Mouse (Mus musculus) testis, adult 2 months (tissue): ENCODE measurements around the gene Syt9. TPM values are rescaled to one million over a fixed set of nuclear protein-coding genes. Genes with fewer than 3 reads are reported as not detected.

ENCODE experiments used
- H3K27ac ChIP-seq: fragments of 200-500 bp; 2 replicates; pipeline ENCODE4 v1.5.1; 2012; ENCODE audit warnings: low read depth, low read length; ENCODE audit not compliant: control insufficient read depth, insufficient read depth
- H3K27me3 ChIP-seq: fragments of 200-500 bp; 2 replicates; pipeline ENCODE4 v1.6.1; 2012; ENCODE audit warnings: mild to moderate bottlenecking, low read length, moderate library complexity; ENCODE audit not compliant: control insufficient read depth, insufficient read depth
- H3K36me3 ChIP-seq: fragments of 200-500 bp; 2 replicates; pipeline ENCODE4 v1.6.1; 2012; ENCODE audit warnings: mild to moderate bottlenecking, low read length; ENCODE audit not compliant: control insufficient read depth, insufficient read depth
- H3K4me1 ChIP-seq: fragments of 200-500 bp; 2 replicates; pipeline ENCODE4 v1.6.1; 2012; ENCODE audit warnings: low read length; ENCODE audit not compliant: control insufficient read depth, insufficient read depth
- H3K4me3 ChIP-seq: fragments of 200-500 bp; 2 replicates; pipeline ENCODE4 v1.5.1; 2012; ENCODE audit warnings: low read depth, mild to moderate bottlenecking, low read length, moderate library complexity, mixed read lengths; ENCODE audit not compliant: control insufficient read depth
- CTCF ChIP-seq: fragments of 200-500 bp; IDR thresholded peaks from 2 replicates; pipeline ENCODE4 v1.5.1; 2012; ENCODE audit warnings: low read depth, mild to moderate bottlenecking, inconsistent platforms, low read length, moderate library complexity; ENCODE audit not compliant: control insufficient read depth, insufficient read depth, insufficient replicate concordance
- POLR2A ChIP-seq: fragments of 200-500 bp; IDR thresholded peaks from 2 replicates; pipeline ENCODE4 v1.6.1; 2012; ENCODE audit warnings: low read depth, mild to moderate bottlenecking, inconsistent platforms, low read length, moderate library complexity; ENCODE audit not compliant: control insufficient read depth
- polyA plus RNA-seq: library from polyadenylated mRNA; depleted of rRNA; stranded (reverse); fragments of >200 nt; gene quantifications from 2 replicates; pipeline ENCODE4 v1.2.3, GENCODE M21; 2012; rRNA removed

Syt9 gene
- polyA plus RNA-seq, 1 experiment = 2.0 TPM

GRCm38 (mm10) chr7:107592641-107593040, 222.1 kb downstream of the Syt9 start:
- Histone ChIP-seq H3K4me3 (no peak overlapping the region), H3K27ac (no peak overlapping the region), H3K4me1 (peaks cover 15% of the 10 kb centered on the region), H3K36me3 (no peaks in the 10 kb centered on the region), H3K27me3 (no peaks in the 10 kb centered on the region)
- TF ChIP-seq CTCF (no peak), POLR2A (no peak)

DNA sequence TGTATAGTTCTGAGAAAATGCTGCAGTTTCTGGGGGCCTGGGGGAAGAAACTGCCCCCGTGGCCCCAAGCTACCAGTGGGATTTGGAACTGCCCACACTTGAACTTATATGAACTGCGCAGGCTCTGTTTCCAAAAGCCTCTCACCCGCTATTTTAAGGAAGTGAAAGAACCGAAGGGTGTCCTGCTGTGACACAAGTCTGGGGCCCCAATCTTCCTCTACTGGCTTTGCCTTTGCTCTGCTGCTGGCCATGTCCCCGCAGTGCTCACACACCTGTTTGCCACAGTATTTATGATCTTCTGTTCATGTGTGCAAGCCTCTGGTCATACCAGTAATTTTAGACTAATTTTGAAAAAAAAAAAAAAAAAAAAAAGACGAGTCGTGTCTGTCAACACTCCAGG, 223.4 kb downstream of the Syt9 start:
- H3K27ac ChIP-seq = no peak overlapping the region
- no peaks in the 10 kb centered on the region for H3K27me3 ChIP-seq

DNA sequence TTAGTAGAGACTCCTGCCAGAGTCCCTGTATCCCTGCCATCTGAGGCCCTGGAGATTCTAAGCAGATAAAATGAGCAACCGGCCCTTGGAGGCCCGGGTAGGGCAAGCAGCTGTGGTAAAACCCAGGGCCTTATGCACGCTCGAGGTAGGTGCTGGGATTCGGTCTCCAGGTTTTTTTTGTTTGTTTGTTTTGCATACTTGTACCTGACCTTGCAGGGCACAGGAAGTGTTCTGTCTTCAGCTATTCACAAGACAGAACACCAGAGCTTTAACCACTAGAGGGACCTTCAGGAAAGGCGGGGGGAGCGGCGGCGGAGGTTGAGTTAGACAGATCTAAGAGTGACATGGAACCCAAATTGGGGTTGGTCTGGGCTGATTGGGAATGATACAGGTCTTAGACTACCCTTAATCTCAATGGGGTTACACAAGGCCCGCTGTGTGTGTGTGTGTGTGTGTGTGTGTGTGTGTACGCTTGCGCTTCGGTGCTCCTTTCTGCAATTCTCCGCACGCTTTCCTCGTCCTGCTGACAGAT, 223.9 kb downstream of the Syt9 start:
- H3K4me1 ChIP-seq = peaks cover 15% of the 10 kb centered on the region
- no peaks in the 10 kb centered on the region for H3K27me3 ChIP-seq
- peak overlapping the region; percentile 84 for H3K4me3 ChIP-seq
- TF ChIP-seq POLR2A (no peak), CTCF (peak; percentile 9; the same call in 1 of the 2 replicates)
- H3K36me3 ChIP-seq = no peaks in the 10 kb centered on the region
- 0 out of 2 replicates have a peak overlapping the region, but pooled peaks have one; percentile 32 for H3K27ac ChIP-seq

More for the DNA sequence above, 223.4 kb downstream of the Syt9 start:
- TF ChIP-seq POLR2A = no peak
- no peak for TF ChIP-seq CTCF
- H3K4me1 ChIP-seq = peaks cover 15% of the 10 kb centered on the region
- no peaks in the 10 kb centered on the region for H3K36me3 ChIP-seq
- no peak overlapping the region for H3K4me3 ChIP-seq

DNA sequence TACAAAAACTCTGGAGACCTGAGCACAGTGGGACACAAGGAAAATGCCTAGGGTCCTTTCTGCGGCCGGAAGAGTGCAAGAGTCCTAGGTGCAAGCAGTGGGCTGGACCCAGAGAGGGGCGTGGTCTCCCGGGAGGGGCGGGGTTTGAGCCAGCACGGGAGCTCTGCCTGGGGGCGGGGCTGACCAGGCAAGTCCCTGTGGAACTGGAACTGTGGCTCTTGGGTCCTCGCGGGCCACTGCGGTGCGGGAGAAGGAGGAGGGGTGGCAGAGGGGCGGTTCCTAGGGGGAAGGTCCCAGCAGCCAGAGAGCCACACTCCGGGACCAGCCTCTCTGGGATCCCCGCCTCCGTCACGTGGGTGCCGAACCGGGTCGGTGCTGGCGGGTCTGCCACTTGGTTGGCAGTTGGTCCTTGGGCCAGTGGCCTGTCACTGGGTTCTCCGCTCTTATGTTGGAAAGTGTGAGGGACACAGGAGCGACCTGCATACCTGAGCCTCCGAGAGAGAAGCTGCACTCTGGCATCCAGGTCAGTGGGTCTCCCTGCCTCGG, 224.4 kb downstream of the Syt9 start, which contains the start of gene Ppfibp2:
TSS of gene Ppfibp2 (plus strand) at position 351 of the 546 bp plus-strand sequence.
- no peaks in the 10 kb centered on the region for H3K36me3 ChIP-seq
- H3K4me3 ChIP-seq = peak within 1 kb of the TSS; percentile 84
- peak within 1 kb of the TSS; percentile 46; the same call in 1 of the 2 replicates for H3K27ac ChIP-seq
- peak; percentile 49 for TF ChIP-seq POLR2A
- no peak for TF ChIP-seq CTCF
- peaks cover 15% of the 10 kb centered on the region for H3K4me1 ChIP-seq
- no peaks in the 10 kb centered on the region for H3K27me3 ChIP-seq

GRCm38 (mm10) chr7:107595426-107595825, 224.9 kb downstream of the Syt9 start:
- no peak overlapping the region; the same call in 1 of the 2 replicates for H3K27ac ChIP-seq

GRCm38 (mm10) chr7:107596753-107597152, 226.2 kb downstream of the Syt9 start:
- TF ChIP-seq POLR2A (no peak), CTCF (no peak)
- Histone ChIP-seq H3K4me3 (no peak overlapping the region), H3K27me3 (no peaks in the 10 kb centered on the region), H3K27ac (no peak overlapping the region), H3K36me3 (no peaks in the 10 kb centered on the region), H3K4me1 (peaks cover 15% of the 10 kb centered on the region)

More at GRCm38 (mm10) chr7:107595426-107595825, 224.9 kb downstream of the Syt9 start:
- peak overlapping the region; percentile 84 for H3K4me3 ChIP-seq
- peaks cover 15% of the 10 kb centered on the region for H3K4me1 ChIP-seq
- no peaks in the 10 kb centered on the region for H3K27me3 ChIP-seq
- TF ChIP-seq CTCF = no peak
- no peak for TF ChIP-seq POLR2A
- no peaks in the 10 kb centered on the region for H3K36me3 ChIP-seq

GRCm38 (mm10) chr7:107597956-107598355, 227.4 kb downstream of the Syt9 start:
- TF ChIP-seq POLR2A (no peak), CTCF (no peak)
- no peak overlapping the region for H3K4me3 ChIP-seq
- peaks cover 15% of the 10 kb centered on the region for H3K4me1 ChIP-seq
- H3K27ac ChIP-seq = no peak overlapping the region
- H3K27me3 ChIP-seq = no peaks in the 10 kb centered on the region
- H3K36me3 ChIP-seq = no peaks in the 10 kb centered on the region

Other genes with a start within 250 kb of the Syt9 start
- not detected in 2 replicates for gene Olfr715, start 239.6 kb upstream of the Syt9 start, polyA plus RNA-seq
- not detected in 2 replicates for gene Olfr716, start 232.4 kb upstream of the Syt9 start, polyA plus RNA-seq
- 91.1 and 114 TPM in 2 replicates for gene Nlrp14, start 203.7 kb upstream of the Syt9 start, polyA plus RNA-seq
- gene Rbmxl2, start 161.3 kb upstream of the Syt9 start, polyA plus RNA-seq = 49.0 and 67.1 TPM in 2 replicates
- 0.51 and 0.70 TPM in 2 replicates for gene Olfml1, start 196.7 kb downstream of the Syt9 start, polyA plus RNA-seq
- 7.4 and 8.4 TPM in 2 replicates for gene Ppfibp2, start 224.5 kb downstream of the Syt9 start, polyA plus RNA-seq